Mouse (Mus musculus) embryonic fibroblast, embryonic 13.5 days (primary cell): ENCODE results near the gene Fam174a.

Experiments used
- CTCF ChIP-seq: IDR thresholded peaks from 2 replicates; pipeline ENCODE4 v1.5.1; 2011; ENCODE audit warnings: mild to moderate bottlenecking, control low read depth, low read length, moderate library complexity, borderline replicate concordance; ENCODE audit not compliant: insufficient read depth
- POLR2A ChIP-seq: IDR thresholded peaks from 2 replicates; pipeline ENCODE4 v1.6.1; 2011; ENCODE audit warnings: low read depth, mild to moderate bottlenecking, control low read depth, low read length, moderate library complexity

- TF ChIP-seq CTCF (no peak), POLR2A (no peak)
Measured at GRCm38 (mm10) chr1:95381028-95381427, 67.6 kb downstream of the Fam174a start.
